Mouse (Mus musculus) CH12F3 (cell line): ENCODE data around the gene Opcml.

Experiments used
- in situ Hi-C: fragments of 300-500 bp; cut with MboI; formaldehyde crosslinking; loops from 2 replicates; pipeline ENCODE4 v1.14.3; 2020; ENCODE audit warnings: low sequenced_read_pairs

The Opcml gene

DNA sequence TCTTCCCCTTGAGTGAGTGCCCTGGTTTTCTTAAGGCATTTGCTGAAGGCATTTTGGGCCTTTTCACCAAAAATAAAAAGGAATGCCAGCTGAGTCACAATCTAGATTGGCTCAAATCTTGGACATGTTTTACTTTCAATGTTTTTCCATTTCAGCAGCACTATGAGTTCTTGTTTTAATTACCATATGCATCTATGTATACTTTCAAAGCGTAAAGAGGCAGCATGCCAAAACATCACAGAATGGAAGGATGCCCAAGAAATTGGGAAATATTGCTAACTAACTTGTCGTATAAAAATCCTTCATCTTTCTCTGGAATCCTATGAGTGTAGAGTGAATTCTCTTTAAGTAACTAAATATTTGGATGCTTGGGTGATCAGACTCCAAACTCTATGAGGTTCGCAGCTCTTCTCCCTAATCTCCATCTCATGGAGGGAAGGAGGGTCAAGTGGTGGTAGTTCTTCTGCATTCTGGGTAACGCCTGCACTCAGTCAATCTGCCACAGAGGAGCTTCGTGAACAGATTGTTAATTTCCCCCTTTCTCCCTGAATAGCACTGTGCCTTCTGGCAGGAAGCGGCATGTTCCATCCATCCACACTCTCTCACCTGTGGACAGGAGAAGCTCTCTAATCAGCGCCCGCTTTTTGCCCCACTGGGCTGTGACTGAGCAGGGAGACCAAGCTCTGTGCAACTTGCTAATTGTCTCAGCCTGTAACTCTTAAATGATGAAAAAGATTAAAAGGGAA lies 435.4 kb downstream of the Opcml start:
- in situ Hi-C loops, result no loop called here

- in situ Hi-C loops, result no loop called here
Observed at GRCm38 (mm10) chr9:28226570-28226951, 436.0 kb downstream of the Opcml start.

DNA sequence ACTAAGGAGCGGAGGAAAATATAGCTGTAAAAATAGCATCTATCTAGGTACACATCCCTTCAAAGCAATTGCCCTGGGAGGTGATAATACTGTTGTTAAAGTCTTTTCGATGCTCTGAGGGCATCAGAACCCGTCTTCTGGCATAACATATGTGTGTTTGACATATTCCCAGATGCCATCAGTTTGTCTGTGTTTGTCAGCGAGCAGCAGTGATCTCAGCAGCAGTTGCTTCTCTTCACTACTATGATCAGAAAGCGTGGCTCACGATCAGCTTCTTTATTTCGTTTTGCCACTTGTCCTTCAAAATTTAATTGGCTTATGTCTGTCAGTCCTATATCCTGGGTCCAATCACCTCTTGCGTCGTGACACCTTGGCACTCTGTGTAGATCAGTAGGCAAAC lies 447.9 kb downstream of the Opcml start:
- in situ Hi-C loops, result no loop called here

DNA sequence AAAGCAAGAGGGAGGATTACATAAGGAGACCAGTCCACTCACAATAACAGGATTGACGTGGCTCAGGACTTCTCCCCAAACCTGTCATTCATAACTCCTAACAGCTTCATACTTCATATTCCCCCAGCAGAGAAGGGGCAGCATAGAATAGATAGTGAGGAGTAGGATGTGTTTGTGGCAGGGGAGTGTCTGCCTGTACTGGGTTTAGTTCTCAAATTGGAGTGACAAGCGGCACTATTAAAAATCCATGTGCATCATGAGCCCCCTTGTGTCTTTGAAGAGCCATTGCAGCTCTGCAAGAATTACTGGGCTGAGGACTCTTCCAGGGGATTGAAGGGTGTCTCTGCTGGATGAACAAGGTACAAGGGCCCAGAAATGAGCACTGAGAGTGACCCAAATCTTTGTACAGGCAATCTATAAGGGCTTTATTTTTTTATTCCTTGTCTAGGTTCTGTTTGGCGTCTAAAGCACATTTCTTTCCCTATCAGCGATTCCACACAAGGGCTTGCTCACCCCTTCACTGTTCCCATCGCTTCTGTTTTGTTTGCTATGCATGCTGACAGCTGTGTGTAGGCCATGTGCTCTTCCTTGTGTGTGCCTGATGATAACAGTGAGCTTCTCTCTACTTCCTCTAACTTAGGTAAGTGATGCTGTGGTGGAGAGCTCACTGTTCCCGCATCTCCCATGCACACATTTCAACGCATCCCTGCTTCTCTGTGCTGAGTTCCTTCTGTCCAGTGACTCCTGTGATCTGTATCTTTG lies 457.3 kb downstream of the Opcml start:
- in situ Hi-C loops, result no loop called here

DNA sequence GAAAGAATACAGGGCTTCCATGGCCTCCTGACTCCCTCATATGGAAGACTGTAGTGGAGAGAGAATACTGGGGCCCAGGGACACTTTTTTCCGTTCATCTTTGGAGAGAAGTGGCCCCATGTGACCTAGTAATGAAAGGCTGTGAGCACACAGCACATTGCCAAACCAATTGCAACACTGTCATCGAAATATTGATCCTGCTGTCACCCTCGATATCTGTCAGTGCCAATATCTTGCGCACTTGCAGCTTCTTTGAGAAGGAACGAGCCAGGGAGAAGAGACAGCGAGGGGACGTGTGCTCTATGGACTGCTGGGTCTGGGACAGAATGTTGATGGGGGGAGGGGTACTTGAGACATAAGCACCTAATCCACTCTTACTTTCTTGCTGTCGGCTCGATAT lies 460.8 kb downstream of the Opcml start:
- in situ Hi-C loops, result no loop called here

- in situ Hi-C loops, result no loop called here
Observed at GRCm38 (mm10) chr9:28255128-28255904, 464.7 kb downstream of the Opcml start.

DNA sequence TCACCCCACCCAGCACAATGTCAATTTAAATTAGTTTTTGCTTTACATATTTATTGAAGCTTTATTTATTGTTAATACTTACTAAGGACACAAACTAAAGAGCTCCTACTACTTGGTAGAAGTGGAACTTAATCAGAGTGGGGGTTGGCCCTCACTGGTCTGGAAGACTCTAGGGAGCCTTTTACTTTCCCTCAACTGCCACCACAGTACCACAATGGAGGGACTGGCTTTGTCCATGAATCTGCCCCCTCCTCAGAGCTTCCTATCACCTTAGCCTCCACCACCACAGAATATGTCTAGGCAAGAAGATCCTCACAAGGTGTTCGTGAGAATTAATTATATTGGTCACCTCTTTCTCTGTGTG lies 465.3 kb downstream of the Opcml start:
- in situ Hi-C loops, result no loop called here

DNA sequence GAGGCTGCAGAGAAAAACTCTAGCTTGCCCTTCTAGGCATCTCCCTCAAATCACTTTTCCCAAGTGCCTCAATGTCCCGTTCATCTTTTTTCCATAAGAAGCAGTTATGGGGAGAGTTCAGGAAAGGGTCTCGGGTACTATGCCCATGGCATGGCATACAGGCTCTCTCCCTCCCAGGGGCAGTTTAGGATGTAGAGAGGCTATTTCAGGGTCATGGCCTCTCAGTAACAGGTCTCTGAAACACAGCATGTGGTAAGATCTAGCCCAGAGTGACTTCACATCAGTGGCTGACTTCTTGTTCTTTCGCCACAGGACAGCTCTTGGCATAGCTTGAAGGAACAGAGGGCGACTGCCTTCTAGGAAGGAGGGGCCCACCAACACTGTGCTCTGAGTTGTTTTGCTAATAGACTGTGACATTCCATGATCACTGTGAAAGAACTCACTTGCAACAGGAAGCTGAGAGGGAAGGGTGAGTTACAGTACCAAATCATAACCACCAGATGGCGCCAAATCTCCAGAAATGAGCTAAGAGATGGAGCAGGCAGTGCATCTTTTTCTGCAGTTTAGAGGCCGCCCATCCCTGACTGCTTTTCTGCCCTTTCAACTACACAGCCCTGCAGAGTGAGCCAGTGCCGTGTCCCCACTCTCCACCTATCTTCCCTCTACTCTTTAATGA lies 470.6 kb downstream of the Opcml start:
- in situ Hi-C loops, result no loop called here

- in situ Hi-C loops, result no loop called here
Observed at GRCm38 (mm10) chr9:28262021-28262420, 471.4 kb downstream of the Opcml start.

DNA sequence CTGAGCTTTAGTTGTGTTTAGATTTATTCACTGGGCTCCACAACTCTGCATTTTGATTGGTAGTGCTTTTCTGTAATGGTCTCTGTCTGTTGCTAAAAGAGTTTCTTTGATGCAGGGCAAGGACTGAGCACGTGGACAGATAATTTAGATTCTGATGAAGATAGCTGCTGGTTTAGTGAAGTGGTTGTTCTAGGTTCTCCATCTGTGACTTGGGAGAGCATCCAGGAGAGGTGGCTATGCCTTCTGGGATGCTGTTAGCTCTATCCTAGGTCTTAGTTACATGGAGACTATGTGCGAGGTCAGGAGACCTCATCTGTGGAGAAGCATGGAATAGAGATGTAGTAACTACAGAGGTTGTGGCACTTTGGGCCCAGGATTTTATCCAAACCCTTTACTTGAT lies 472.3 kb downstream of the Opcml start:
- in situ Hi-C loops, result no loop called here

GRCm38 (mm10) chr9:28264761-28265160 lies 474.2 kb downstream of the Opcml start:
- in situ Hi-C loops, result no loop called here

- in situ Hi-C loops, result no loop called here
Observed at GRCm38 (mm10) chr9:28273816-28274215, 483.2 kb downstream of the Opcml start.

DNA sequence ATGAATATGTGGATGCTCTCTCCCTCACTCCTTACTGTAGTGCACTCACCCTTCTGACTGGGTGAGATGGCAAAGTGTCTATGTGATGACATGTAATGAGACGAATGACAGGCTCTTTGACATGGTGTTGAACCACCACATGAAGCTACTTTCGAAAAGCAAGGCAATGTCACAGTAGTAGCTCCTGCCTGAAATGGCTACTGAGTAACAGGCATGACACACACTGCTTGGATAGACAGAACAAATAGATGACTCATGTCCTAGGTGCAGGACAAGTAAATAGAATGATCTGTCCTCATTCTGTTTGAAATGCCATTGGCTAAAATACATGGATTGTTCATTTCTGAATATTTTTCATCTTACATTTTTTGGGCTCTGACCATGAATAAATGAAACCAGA lies 488.0 kb downstream of the Opcml start:
- in situ Hi-C loops, result no loop called here

GRCm38 (mm10) chr9:28281025-28281424 lies 490.4 kb downstream of the Opcml start:
- in situ Hi-C loops, result no loop called here

- in situ Hi-C loops, result no loop called here
Observed at GRCm38 (mm10) chr9:28281571-28281970, 491.0 kb downstream of the Opcml start.

GRCm38 (mm10) chr9:28285016-28285415 lies 494.4 kb downstream of the Opcml start:
- in situ Hi-C loops, result no loop called here

GRCm38 (mm10) chr9:28286384-28286783 lies 495.8 kb downstream of the Opcml start:
- in situ Hi-C loops, result no loop called here

DNA sequence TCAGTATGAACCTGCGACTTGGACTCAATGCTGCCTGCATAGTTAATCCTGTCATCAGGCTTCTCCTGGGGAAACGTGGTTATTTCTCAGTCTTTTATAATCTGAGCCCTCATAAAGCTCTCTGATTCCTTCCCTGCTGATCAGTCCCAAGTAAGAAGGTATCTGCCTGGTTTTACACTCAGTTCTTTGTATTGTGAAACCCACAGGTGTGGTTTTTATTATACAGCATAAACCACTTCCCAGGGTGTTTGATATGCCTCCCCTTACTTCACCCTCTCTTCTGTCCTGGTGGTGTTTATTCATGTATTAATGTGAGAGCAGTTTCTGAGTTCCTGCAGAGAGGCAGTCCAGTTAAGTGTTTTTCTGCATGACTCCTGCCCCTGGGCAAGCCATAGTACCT lies 496.9 kb downstream of the Opcml start:
- in situ Hi-C loops, result no loop called here

- in situ Hi-C loops, result no loop called here
Observed at GRCm38 (mm10) chr9:28289696-28290330, 499.2 kb downstream of the Opcml start.

- in situ Hi-C loops, result no loop called here
Observed at GRCm38 (mm10) chr9:28303659-28304058, 513.1 kb downstream of the Opcml start.
